Mouse (Mus musculus): Measurements from ENCODE around the gene Itgam. TPM values are rescaled to one million over a fixed set of nuclear protein-coding genes. Genes with fewer than 3 reads are reported as not detected.
"Not testable (repeated sequence)": the region's sequence is repeated elsewhere in the genome, so short reads cannot be mapped to it uniquely, and the experiment has no call there.

Itgam gene
- polyA plus RNA-seq (2017; shearing (Covaris generic)): 1 to 10 TPM in 2 of 3 experiments, under 1 TPM in 1; 0.09 to 1.2 (median 1.1) TPM

GRCm38 (mm10) chr7:128062456-128062855 is at the start of gene Itgam, which contains the start of gene Gm49368:
Gene Itgam (plus strand): TSS chr7:128062640.
Gene Gm49368 (plus strand): TSS chr7:128062683.
- no peak for ATAC-seq

- ATAC-seq: no peak
These were observed 49.3 kb upstream of the Itgam start for GRCm38 (mm10) chr7:128013116-128013515.

GRCm38 (mm10) chr7:128016134-128016533 is 46.3 kb upstream of the Itgam start:
- ATAC-seq: not testable (repeated sequence)

GRCm38 (mm10) chr7:128016650-128017049 is 45.8 kb upstream of the Itgam start:
- ATAC-seq: no peak

GRCm38 (mm10) chr7:128018275-128018674 is 44.2 kb upstream of the Itgam start:
- ATAC-seq: no peak

- no peak for ATAC-seq
These were observed 43.3 kb upstream of the Itgam start for GRCm38 (mm10) chr7:128019187-128019586.

GRCm38 (mm10) chr7:128022974-128023373 is 39.5 kb upstream of the Itgam start:
- ATAC-seq: no peak

GRCm38 (mm10) chr7:128023565-128023964 is 38.9 kb upstream of the Itgam start:
- no peak for ATAC-seq

GRCm38 (mm10) chr7:128024364-128024763 is 38.1 kb upstream of the Itgam start:
- ATAC-seq: no peak

- no peak for ATAC-seq
These were observed 37.5 kb upstream of the Itgam start for GRCm38 (mm10) chr7:128024932-128025331.

GRCm38 (mm10) chr7:128025381-128025780 is 37.1 kb upstream of the Itgam start:
- ATAC-seq: no peak

- no peak for ATAC-seq
These were observed 30.9 kb upstream of the Itgam start for GRCm38 (mm10) chr7:128031403-128031976.

GRCm38 (mm10) chr7:128032290-128032988 is 30.0 kb upstream of the Itgam start:
- ATAC-seq: no peak

GRCm38 (mm10) chr7:128032989-128033293 is 29.5 kb upstream of the Itgam start:
- ATAC-seq: no peak

GRCm38 (mm10) chr7:128033616-128034015 is 28.8 kb upstream of the Itgam start:
- no peak for ATAC-seq

GRCm38 (mm10) chr7:128042161-128042820 is 20.1 kb upstream of the Itgam start:
- ATAC-seq: not testable (repeated sequence)

GRCm38 (mm10) chr7:128044142-128044785 is 18.2 kb upstream of the Itgam start:
- ATAC-seq: no peak

- ATAC-seq: no peak
These were observed 16.8 kb upstream of the Itgam start for GRCm38 (mm10) chr7:128045640-128046039.

- ATAC-seq: no peak
These were observed 13.6 kb upstream of the Itgam start for GRCm38 (mm10) chr7:128048819-128049218.

GRCm38 (mm10) chr7:128049254-128049653 is 13.2 kb upstream of the Itgam start:
- ATAC-seq: no peak

- ATAC-seq: peak; percentile 32
These were observed 11.7 kb upstream of the Itgam start for GRCm38 (mm10) chr7:128050739-128051138.

GRCm38 (mm10) chr7:128053061-128053460 is 9.4 kb upstream of the Itgam start:
- ATAC-seq: no peak

GRCm38 (mm10) chr7:128056917-128057444 is 5.5 kb upstream of the Itgam start:
- ATAC-seq: no peak

Measured in inflammation-experienced regulatory T-cells, adult 6 months (primary cell).